Mouse (Mus musculus) heart, adult 18-20 months (tissue): Measurements from ENCODE around the gene Obp1b. TPM values are rescaled to one million over a fixed set of nuclear protein-coding genes. Genes with fewer than 3 reads are reported as not detected.
"Not testable (repeated sequence)": the region's sequence is repeated elsewhere in the genome, so short reads cannot be mapped to it uniquely, and the experiment has no call there.

ENCODE experiments used
- DNase-seq, 2 experiments: peaks; one replicate each; pipeline ENCODE4 v3.0.0; 2021 to 2022; ENCODE audit warnings: mixed read lengths in 1 of 2
- long read RNA-seq, 2 experiments: library from polyadenylated mRNA; stranded (forward); transcript quantifications; one replicate each; pipeline ENCODE4 v2.0.0; 2021
- total RNA-seq, 2 experiments: library from RNA; stranded (reverse); gene quantifications; 2 replicates each; pipeline ENCODE4 v1.2.3; 2021

The Obp1b gene
- total RNA-seq = not detected
- long read RNA-seq, experiment 1 = 0 reads
- long read RNA-seq, experiment 2 = 0 reads

- DNase-seq = not testable (repeated sequence)
Measured at GRCm38 (mm10) chrX:78186477-78186876, at the start of gene Obp1b. Gene Obp1b, plus strand, starts transcription at chrX:78186777.

- not testable (repeated sequence) for DNase-seq
Measured at GRCm38 (mm10) chrX:78202220-78202619, 15.6 kb downstream of the Obp1b start.

GRCm38 (mm10) chrX:78202829-78203228, 16.3 kb downstream of the Obp1b start:
- DNase-seq = no peak

Other genes with a start within 250 kb of the Obp1b start
- not detected for gene Obp1a, start 95.4 kb upstream of the Obp1b start, total RNA-seq
- gene Gm5938, start 61.3 kb upstream of the Obp1b start, total RNA-seq = not detected
- gene Gm14743, start 59.1 kb downstream of the Obp1b start, total RNA-seq = not detected
- gene 4930480E11Rik, start 182.9 kb downstream of the Obp1b start, total RNA-seq = not detected